Mouse (Mus musculus) lung, postnatal 0 days (tissue): ENCODE measurements around the gene Hist1h1a. TPM values are rescaled to one million over a fixed set of nuclear protein-coding genes. Genes with fewer than 3 reads are reported as not detected.

ENCODE experiments used
- ATAC-seq: fragments of 200-750 bp; cut with Nextera tagmentation; 2 replicates; pipeline ENCODE4 v1.8.0; 2017; ENCODE audit warnings: moderate library complexity
- DNase-seq: peaks from one replicate; pipeline ENCODE4 v3.0.0-alpha.2; 2016; ENCODE audit warnings: low spot score
- H3K27ac ChIP-seq: fragments of 300-500 bp; sonication (generic); 2 replicates; pipeline ENCODE4 v1.5.1; 2014; ENCODE audit warnings: antibody characterized with exemption, mild to moderate bottlenecking, low read length, mixed read lengths
- H3K27me3 ChIP-seq: fragments of 300-500 bp; sonication (generic); replicated peaks from 2 replicates; pipeline ENCODE4 v1.6.1; 2014; ENCODE audit warnings: low read length, mixed read lengths; ENCODE audit not compliant: insufficient read depth
- H3K36me3 ChIP-seq: fragments of 300-500 bp; sonication (generic); 2 replicates; pipeline ENCODE4 v1.6.1; 2014; ENCODE audit warnings: low read length, mixed read lengths; ENCODE audit not compliant: insufficient read depth
- H3K4me1 ChIP-seq: fragments of 300-500 bp; sonication (generic); 2 replicates; pipeline ENCODE4 v1.6.1; 2014; ENCODE audit warnings: antibody characterized with exemption, low read depth, low read length, mixed read lengths; ENCODE audit not compliant: insufficient read depth
- H3K4me2 ChIP-seq: fragments of 300-500 bp; sonication (generic); replicated peaks from 2 replicates; pipeline ENCODE4 v1.6.1; 2014; ENCODE audit warnings: low read depth, mild to moderate bottlenecking, low read length, moderate library complexity, mixed read lengths
- H3K4me3 ChIP-seq: fragments of 300-500 bp; sonication (generic); 2 replicates; pipeline ENCODE4 v1.5.1; 2014; ENCODE audit warnings: low read depth, low read length
- H3K9ac ChIP-seq: fragments of 300-500 bp; sonication (generic); replicated peaks from 2 replicates; pipeline ENCODE4 v1.6.1; 2014; ENCODE audit warnings: low read depth, mild to moderate bottlenecking
- H3K9me3 ChIP-seq: fragments of 300-500 bp; sonication (generic); 2 replicates; pipeline ENCODE4 v1.6.1; 2016; ENCODE audit warnings: low read length, mixed read lengths
- CTCF ChIP-seq: IDR thresholded peaks from 2 replicates; pipeline ENCODE4 v1.5.1; 2016; ENCODE audit warnings: antibody characterized with exemption, mild to moderate bottlenecking
- EP300 ChIP-seq: IDR thresholded peaks from 2 replicates; pipeline ENCODE4 v1.6.1; 2016; ENCODE audit warnings: antibody characterized with exemption, mild to moderate bottlenecking, control low read depth
- WGBS: fragments of 180-500 bp; shearing (Covaris S2); extraction: QIAGEN DNeasy Blood & Tissue Kit; methylation state at CpG from one replicate; pipeline ENCODE4 v1.1.7; 2014; 5-methylcytosine and 5-hydroxymethylcytosine counted together
- microRNA-seq: library from miRNA; unstranded; fragments of <30 nt; microRNA quantifications from one replicate; pipeline ENCODE4, GENCODE M21; 2016
- polyA plus RNA-seq: library from polyadenylated mRNA; unstranded; fragments of >200 nt; fragmentation: Nextera tagmentation; extraction: Ambion mirVana; gene quantifications from 2 replicates; pipeline ENCODE4 v1.2.1, GENCODE M21; 2015

The Hist1h1a gene
- polyA plus RNA-seq, 1 experiment from 2014 or later: 0.33 TPM

DNA sequence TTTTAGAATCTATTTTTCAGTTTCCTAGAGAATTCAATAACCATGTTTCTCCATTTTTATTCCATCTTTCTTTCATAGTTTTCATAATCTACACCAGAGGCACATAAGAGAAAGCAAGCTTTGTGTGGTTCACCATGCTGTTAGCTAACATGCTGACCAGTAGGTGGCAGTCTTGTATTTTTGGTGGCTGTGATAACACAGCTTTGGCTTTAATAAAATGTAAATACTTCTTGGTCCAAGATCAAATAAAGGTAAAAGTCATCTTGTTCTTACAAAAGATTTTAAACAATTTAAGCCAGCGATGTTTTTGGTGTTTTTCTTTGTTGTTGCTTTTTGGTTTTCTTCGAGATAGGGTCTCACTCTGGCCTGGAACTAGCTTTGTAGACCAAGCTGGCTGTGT lies 29.1 kb downstream of the Hist1h1a start:
- Histone ChIP-seq H3K9me3 (no peaks in the 10 kb centered on the region), H3K36me3 (no peaks in the 10 kb centered on the region), H3K9ac (no peak overlapping the region), H3K27me3 (no peaks in the 10 kb centered on the region), H3K27ac (no peak overlapping the region), H3K4me1 (no peaks in the 10 kb centered on the region), H3K4me2 (no peak overlapping the region), H3K4me3 (no peak overlapping the region)
- ATAC-seq: no peak
- DNase-seq: peak; percentile 82
- 37% methylated on average over 2 of the region's 2 CpGs for WGBS
- peak; percentile 90 for TF ChIP-seq CTCF
- no peak for TF ChIP-seq EP300

DNA sequence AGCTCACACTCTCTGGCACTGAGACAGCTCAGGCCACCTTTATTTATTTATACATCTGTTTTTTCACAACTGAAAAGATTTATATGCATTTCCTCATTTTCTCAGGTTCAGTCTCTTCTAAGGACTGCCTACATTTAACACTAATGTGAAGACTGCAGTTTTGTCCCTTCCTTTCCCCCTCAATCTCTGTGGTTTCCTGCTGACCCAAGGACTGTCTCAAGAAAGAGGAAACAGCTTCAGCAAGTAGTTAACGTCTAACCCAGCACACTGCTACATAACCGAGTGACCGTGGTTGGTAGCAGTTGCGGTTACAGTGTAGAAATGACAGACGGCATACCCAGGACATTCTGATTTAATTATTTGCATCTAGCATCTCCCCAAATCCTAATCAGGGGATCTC lies 35.9 kb downstream of the Hist1h1a start:
- Histone ChIP-seq H3K4me3 (no peak overlapping the region), H3K4me2 (no peak overlapping the region), H3K9me3 (no peaks in the 10 kb centered on the region), H3K9ac (no peak overlapping the region), H3K4me1 (no peaks in the 10 kb centered on the region), H3K27me3 (no peaks in the 10 kb centered on the region), H3K36me3 (no peaks in the 10 kb centered on the region), H3K27ac (no peak overlapping the region)
- ATAC-seq: no peak
- TF ChIP-seq EP300: no peak
- no peak for TF ChIP-seq CTCF
- WGBS: 66% methylated on average over 5 of the region's 5 CpGs
- DNase-seq: peak; percentile 16

DNA sequence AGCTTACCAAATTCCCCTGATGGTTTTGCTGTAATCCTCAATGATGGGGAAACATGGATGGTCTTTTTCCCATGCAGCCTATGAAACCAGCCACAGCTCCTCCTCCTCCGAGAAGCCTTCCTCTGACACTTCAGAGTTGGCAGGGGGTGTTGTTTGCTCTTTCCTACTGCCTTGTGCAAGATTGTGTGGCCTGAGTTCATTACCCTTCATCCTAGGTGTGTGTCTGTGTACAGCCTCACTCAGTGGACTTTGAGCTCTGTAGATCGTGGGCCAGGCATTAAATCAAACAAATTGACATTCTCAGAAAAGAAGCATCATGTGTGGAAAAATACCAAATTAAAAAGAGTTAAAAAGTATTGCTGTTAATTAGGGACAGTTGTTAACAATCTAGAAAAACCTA lies 41.1 kb downstream of the Hist1h1a start:
- ATAC-seq: no peak
- H3K9ac ChIP-seq: no peak overlapping the region
- TF ChIP-seq EP300 (no peak), CTCF (no peak)
- DNase-seq: no peak
- H3K9me3 ChIP-seq: no peaks in the 10 kb centered on the region
- H3K4me2 ChIP-seq: no peak overlapping the region
- H3K27me3 ChIP-seq: no peaks in the 10 kb centered on the region
- no peak overlapping the region for H3K4me3 ChIP-seq
- no peak overlapping the region for H3K27ac ChIP-seq
- no peaks in the 10 kb centered on the region for H3K4me1 ChIP-seq
- no peaks in the 10 kb centered on the region for H3K36me3 ChIP-seq
- WGBS: 49% methylated on average over 2 of the region's 2 CpGs

DNA sequence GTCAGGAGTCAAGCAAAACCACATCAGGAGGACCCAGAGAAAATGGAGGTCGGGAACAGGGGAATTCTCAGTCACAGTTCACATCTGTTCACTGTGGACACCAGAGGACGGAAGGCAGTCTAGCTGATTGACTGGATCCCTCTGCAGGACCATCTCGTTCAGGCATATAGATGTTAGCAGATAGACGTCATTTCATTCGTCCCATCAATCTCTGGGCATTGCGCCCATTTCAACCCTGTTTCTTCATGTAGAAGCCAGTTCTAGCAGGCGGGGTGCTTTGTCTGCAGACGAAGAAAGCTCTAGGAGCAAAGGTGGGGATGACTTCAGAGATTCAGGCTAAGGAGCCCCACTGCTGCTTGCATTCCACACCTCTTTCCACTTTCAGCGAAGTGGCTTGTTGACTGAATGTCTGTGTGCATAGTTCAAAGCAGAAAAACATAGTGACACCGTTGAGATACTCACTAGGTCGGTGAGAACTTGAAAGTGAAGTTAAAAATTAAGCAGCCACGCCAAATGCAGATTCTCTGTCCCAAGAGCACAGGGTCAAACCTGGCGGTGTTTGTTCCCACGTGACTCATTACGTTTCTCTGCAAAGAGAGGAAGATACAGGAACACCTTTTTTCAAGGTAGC lies 43.1 kb downstream of the Hist1h1a start, which contains the start of gene Slc17a2:
Gene Slc17a2 (plus strand): TSS at position 572 of the 631 bp plus-strand sequence.
- Histone ChIP-seq H3K27me3 (no peaks in the 10 kb centered on the region), H3K9me3 (no peaks in the 10 kb centered on the region), H3K36me3 (no peaks in the 10 kb centered on the region), H3K9ac (no peak within 1 kb of the TSS), H3K4me2 (no peak within 1 kb of the TSS), H3K4me3 (no peak within 1 kb of the TSS), H3K4me1 (no peaks in the 10 kb centered on the region), H3K27ac (no peak within 1 kb of the TSS)
- 56% methylated on average over 15 of the region's 15 CpGs for whole genome bisulfite sequencing
- ATAC-seq: peak; percentile 82
- peak; percentile 49 for DNase-seq
- no peak for TF ChIP-seq CTCF
- peak; percentile 34; the same call in 1 of the 2 replicates for TF ChIP-seq EP300

Small RNAs within 50 kb of the gene (microRNA-seq; reads per million reads assigned to microRNA genes)
- gene Gm44314: not detected
- gene Gm44484: not detected

Other genes starting within 250 kb of the Hist1h1a start
- gene Hist1h4h, start 232.6 kb upstream of the Hist1h1a start, polyA plus RNA-seq: 5.5 and 7.0 TPM in 2 replicates
- 1.3 and 1.7 TPM in 2 replicates for gene Hist1h2af, start 229.8 kb upstream of the Hist1h1a start, polyA plus RNA-seq
- gene Hist1h3g, start 228.2 kb upstream of the Hist1h1a start, polyA plus RNA-seq: 0.30 and 0.80 TPM in 2 replicates
- 0.12 TPM in 1 of 2 replicates, not detected in the other for gene Hist1h2bh, start 220.3 kb upstream of the Hist1h1a start, polyA plus RNA-seq
- gene Hist1h3f, start 219.6 kb upstream of the Hist1h1a start, polyA plus RNA-seq: 0.32 and 0.33 TPM in 2 replicates
- gene Hist1h4f, start 212.0 kb upstream of the Hist1h1a start, polyA plus RNA-seq: 0.55 TPM in 1 of 2 replicates, not detected in the other
- 0.11 TPM in 2 replicates for gene Hist1h1d, start 210.4 kb upstream of the Hist1h1a start, polyA plus RNA-seq
- 1.6 and 1.7 TPM in 2 replicates for gene Hist1h3e, start 201.3 kb upstream of the Hist1h1a start, polyA plus RNA-seq
- 7.1 and 7.9 TPM in 2 replicates for gene Hist1h2ae, start 192.4 kb upstream of the Hist1h1a start, polyA plus RNA-seq
- 1.3 and 1.9 TPM in 2 replicates for gene Hist1h2bg, start 192.3 kb upstream of the Hist1h1a start, polyA plus RNA-seq
- gene Hist1h2bf, start 189.5 kb upstream of the Hist1h1a start, polyA plus RNA-seq: 0.48 and 0.87 TPM in 2 replicates
- gene Hist1h2ad, start 189.3 kb upstream of the Hist1h1a start, polyA plus RNA-seq: 0.49 and 0.57 TPM in 2 replicates
- 0.62 and 1.3 TPM in 2 replicates for gene Hist1h3d, start 187.9 kb upstream of the Hist1h1a start, polyA plus RNA-seq
- gene Hist1h4d, start 182.1 kb upstream of the Hist1h1a start, polyA plus RNA-seq: 31.4 and 36.9 TPM in 2 replicates
- 0.44 and 0.86 TPM in 2 replicates for gene Hist1h2be, start 142.5 kb upstream of the Hist1h1a start, polyA plus RNA-seq
- 7.8 and 9.9 TPM in 2 replicates for gene Hist1h1e, start 141.1 kb upstream of the Hist1h1a start, polyA plus RNA-seq
- 0.32 and 0.54 TPM in 2 replicates for gene Hist1h2ac, start 79.7 kb upstream of the Hist1h1a start, polyA plus RNA-seq
- 67.5 and 69.5 TPM in 2 replicates for gene Hist1h2bc, start 79.5 kb upstream of the Hist1h1a start, polyA plus RNA-seq
- gene Hist1h1t, start 67.9 kb upstream of the Hist1h1a start, polyA plus RNA-seq: 0.13 TPM in 1 of 2 replicates, not detected in the other
- gene Hist1h4c, start 65.2 kb upstream of the Hist1h1a start, polyA plus RNA-seq: 3.7 and 3.9 TPM in 2 replicates
- 25.3 and 26.3 TPM in 2 replicates for gene Hfe, start 52.8 kb upstream of the Hist1h1a start, polyA plus RNA-seq
- 38.9 and 43.3 TPM in 2 replicates for gene Hist1h1c, start 24.9 kb upstream of the Hist1h1a start, polyA plus RNA-seq
- 0.27 TPM in 1 of 2 replicates, not detected in the other for gene Hist1h3c, start 18.1 kb upstream of the Hist1h1a start, polyA plus RNA-seq
- gene Hist1h2bb, start 16.9 kb upstream of the Hist1h1a start, polyA plus RNA-seq: 0.99 TPM in 1 of 2 replicates, not detected in the other
- gene Hist1h2ab, start 12.5 kb upstream of the Hist1h1a start, polyA plus RNA-seq: 5.3 and 6.1 TPM in 2 replicates
- gene Hist1h3b, start 11.4 kb upstream of the Hist1h1a start, polyA plus RNA-seq: 2.6 and 3.0 TPM in 2 replicates
- gene Hist1h4b, start 6.7 kb upstream of the Hist1h1a start, polyA plus RNA-seq: 0.57 and 0.73 TPM in 2 replicates
- gene Hist1h4a, start 2.4 kb upstream of the Hist1h1a start, polyA plus RNA-seq: 0.26 and 0.38 TPM in 2 replicates
- gene Hist1h3a, start 1.3 kb upstream of the Hist1h1a start, polyA plus RNA-seq: 1.4 and 1.7 TPM in 2 replicates
- gene Trim38, start 6.2 kb downstream of the Hist1h1a start, polyA plus RNA-seq: not detected in 2 replicates
- gene Slc17a2, start 43.3 kb downstream of the Hist1h1a start, polyA plus RNA-seq: 1.4 and 3.4 TPM in 2 replicates
- not detected in 2 replicates for gene Slc17a3, start 75.8 kb downstream of the Hist1h1a start, polyA plus RNA-seq
- gene Slc17a1, start 104.1 kb downstream of the Hist1h1a start, polyA plus RNA-seq: not detected in 2 replicates
- not detected in 2 replicates for gene Slc17a4, start 151.3 kb downstream of the Hist1h1a start, polyA plus RNA-seq
- gene Hist1h2ba, start 170.5 kb downstream of the Hist1h1a start, polyA plus RNA-seq: not detected in 2 replicates
- gene Hist1h2aa, start 170.8 kb downstream of the Hist1h1a start, polyA plus RNA-seq: not detected in 2 replicates
- gene Scgn, start 227.5 kb downstream of the Hist1h1a start, polyA plus RNA-seq: not detected in 2 replicates